Mouse (Mus musculus) urinary bladder, postnatal 10 days (tissue): ENCODE results near the gene Hnrnpab.

Experiments
- DNase-seq: peaks from one replicate; pipeline ENCODE4 v3.0.0; 2022; ENCODE audit warnings: low spot score

Hnrnpab gene

GRCm38 (mm10) chr11:51606447-51607095 lies at the start of gene Hnrnpab:
Hnrnpab (minus strand) TSS chr11:51606847.
- DNase-seq: peak; percentile 93

DNA sequence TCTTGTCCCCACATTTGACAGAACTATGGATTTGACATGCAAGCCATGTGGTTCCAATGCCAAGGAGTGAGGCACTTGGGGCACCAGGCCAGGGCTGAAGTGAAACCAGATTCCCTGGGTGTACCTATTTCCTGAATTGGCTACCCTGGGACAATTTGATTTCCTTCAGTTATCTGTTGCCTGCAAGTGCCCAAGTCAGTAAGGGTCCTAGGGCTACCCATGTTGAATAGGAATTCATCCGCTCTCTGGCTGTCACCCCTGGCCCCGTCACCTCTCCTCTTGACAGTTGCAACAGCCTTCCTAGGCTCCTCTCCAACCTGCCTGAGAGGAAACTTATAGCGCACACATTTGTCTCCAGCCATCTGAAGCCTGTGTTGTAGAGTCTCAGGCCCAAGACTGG lies 48.2 kb upstream of the Hnrnpab start:
- no peak for DNase-seq

DNA sequence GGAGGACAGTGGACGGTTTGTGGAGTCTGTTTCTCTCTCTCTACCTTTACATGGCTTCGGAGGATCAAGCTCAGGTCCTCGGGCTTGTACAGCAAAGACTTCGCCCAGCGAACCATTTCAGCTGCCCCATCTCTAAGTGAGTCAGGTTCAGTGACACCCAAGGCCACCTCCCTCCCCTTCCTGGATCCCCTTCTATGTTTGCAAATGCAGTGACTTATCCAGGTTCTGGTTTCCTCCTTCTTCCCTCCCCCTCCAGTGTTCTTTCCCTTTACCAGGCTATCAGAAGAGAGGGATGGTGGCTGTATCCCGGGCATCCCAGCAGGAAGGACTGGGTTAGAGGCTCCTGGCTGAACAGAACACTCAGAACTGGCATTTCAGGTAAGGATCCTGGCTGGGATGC lies 47.1 kb upstream of the Hnrnpab start:
- DNase-seq: no peak

DNA sequence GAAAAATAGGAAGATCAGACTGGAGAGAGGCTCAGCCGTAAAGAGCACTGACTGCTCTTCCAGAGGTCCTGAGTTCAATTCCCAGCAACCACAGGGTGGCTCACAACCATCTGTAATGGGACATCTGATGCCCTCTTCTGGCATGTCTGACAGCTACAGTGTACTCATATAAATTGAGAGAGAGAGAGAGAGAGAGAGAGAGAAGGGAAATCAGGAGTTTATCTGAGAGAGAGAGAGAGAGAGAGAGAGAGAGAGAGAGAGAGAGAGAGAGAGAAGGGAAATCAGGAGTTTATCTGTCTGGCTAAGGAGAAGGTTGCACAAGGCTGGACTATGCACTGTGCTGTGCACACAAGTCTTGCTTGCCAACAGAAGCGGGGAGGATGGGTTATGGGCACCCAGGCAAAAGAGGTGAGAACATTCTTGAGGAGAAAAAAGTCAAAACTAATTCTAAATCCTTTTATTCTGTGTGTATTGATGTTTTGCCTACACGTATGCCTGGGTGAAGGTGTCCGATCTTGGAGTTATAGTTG lies 46.3 kb upstream of the Hnrnpab start:
- DNase-seq: no peak

- DNase-seq: peak; percentile 36
Measured at GRCm38 (mm10) chr11:51650691-51651515, 44.3 kb upstream of the Hnrnpab start, which contains the start of the genes N4bp3 and D930048N14Rik. N4bp3 (minus strand) TSS chr11:51650842. D930048N14Rik (plus strand) TSS chr11:51650954.

GRCm38 (mm10) chr11:51650261-51650660 lies 43.6 kb upstream of the Hnrnpab start:
- DNase-seq: no peak

GRCm38 (mm10) chr11:51649889-51650199 lies 43.2 kb upstream of the Hnrnpab start:
- no peak for DNase-seq

DNA sequence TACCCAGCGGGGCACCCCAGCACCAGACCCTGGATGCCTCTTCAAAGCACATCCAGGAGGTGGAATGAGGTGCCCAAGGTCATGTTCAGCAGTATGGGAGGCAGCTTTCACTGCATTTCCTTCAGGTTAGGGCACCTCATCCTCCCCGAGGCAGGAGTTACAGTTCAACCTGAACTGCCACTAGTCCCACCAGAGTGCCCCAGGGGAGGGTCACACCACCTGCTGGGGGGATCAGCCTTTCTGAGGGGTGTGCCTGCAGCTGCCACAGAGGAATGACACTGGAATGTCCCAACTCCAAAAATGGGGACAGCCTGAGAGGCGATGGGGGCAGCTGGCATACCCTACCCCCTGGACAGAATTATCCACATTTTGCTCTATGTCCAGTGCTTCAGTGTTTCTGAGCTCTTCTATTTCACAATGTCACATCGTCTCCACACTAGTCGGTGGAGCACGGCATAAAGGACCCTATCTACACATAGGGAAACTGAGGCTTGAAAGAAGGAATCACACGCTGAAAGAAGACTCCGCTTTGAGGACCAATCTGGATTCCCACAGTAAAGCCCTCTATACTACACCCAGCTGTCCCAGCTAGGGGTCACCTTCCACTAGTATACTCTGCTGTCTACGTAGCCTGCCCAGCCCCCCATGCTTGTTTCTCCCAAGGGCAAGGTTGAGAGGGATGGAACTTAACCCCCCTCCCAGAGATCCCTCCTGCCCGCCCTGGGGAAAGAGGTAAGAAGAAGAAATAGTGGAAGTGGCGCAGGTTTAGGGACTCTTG lies 42.7 kb upstream of the Hnrnpab start:
- no peak for DNase-seq

- DNase-seq: no peak
Measured at GRCm38 (mm10) chr11:51648566-51648965, 41.9 kb upstream of the Hnrnpab start.

DNA sequence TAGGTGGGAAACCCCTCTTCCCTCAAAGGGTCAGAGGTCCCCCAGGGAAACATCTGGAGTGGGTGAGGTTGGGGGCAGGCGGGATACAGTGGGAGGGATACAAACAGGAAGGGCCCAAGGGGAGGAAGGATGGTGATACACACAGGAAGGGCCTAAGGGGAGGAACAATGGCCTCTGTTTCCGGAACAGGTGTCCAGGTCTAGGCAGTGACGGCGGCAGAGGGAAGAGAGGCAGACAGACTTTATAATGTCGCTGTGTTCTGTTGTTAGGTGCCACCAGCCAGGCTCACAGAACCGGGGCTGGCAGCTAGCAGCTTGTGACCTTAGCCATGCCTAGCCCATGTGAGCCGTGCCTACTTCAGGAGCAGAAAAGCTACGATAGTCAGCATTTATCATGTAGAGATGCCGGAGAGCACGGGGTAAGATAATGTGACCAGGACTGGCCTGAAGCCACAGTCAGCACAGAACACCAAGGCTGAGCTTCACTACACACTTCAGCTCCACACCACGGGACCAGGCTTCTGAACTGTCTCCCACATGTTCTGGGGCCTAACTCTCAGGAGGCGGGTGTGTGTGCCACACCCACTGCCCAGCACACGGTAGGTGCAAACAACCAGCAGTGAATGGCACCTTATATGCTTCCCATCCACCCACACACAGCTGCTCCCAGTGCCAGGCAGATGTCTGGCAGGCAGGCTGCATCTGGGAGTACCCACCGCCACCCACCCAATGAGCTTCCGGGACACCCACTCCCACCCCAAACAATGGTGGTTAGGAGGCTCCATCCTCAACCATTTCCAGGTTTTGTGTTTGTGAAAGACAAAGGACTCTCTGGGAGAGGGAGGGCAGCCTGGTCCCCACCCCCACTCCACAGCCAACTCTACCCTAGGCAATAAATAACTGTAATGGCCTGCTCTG lies 40.4 kb upstream of the Hnrnpab start:
- no peak for DNase-seq

- DNase-seq: no peak
Measured at GRCm38 (mm10) chr11:51646245-51646644, 39.6 kb upstream of the Hnrnpab start.

DNA sequence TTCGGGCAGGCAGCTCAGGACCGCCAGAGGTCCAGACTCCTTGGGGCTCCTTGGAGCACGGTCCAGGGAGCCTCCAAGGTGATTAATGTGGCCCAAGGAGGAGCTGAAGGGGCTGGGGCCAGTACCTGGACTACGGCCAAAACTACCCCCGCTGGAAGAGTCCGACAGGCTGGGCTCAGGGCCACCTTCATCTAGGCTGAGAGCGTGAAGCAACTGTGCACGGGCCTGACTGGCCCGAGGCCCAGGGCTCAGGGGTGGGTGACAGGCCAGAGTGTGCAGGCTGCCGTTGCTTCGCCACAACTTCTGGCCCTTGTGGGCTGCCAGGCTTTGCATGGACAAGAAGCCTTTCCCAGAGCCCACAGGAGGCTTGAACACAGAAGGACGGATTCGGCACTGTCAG lies 38.6 kb upstream of the Hnrnpab start:
- no peak for DNase-seq

DNA sequence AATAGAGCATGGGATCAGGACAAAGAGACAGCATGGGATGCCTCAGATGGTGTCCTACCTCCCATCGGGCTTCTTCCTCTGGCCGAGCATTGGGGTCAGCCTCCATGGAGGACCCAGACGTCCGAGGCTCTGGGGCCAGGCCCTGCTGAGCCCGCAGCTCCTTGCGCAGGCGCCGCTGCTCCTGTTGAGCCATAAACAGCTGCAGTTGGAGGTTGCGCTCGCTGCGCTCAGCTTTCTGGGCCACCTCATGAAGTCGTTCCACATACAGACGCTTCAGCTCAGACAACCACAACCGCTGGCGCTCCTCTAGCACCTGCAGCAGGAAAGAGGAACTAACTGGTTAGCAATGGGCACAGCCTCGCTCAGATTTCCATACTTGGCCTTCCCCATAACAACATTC lies 37.6 kb upstream of the Hnrnpab start:
- no peak for DNase-seq

DNA sequence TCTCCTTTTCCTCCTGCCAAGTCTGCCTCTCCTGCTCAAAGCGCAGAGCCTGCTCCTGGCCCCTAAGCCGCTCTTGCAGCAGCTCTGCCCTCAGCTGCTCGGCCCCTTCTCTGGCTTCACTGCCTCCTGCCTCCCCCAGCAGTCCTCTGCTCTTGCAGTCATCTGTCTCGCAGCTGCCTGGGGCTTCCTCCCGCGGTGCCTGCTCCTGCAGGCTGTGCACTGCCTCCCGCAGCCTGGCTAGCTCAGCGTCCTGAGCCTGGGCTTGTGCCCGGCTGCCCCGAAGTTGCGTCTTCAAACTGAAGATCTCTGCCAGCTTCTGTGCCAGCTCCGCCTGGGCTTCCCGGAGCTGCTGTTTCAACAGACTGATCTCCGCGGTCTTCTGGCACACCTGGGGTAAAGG lies 37.1 kb upstream of the Hnrnpab start:
- DNase-seq: no peak

GRCm38 (mm10) chr11:51643202-51643601 lies 36.6 kb upstream of the Hnrnpab start:
- DNase-seq: no peak

DNA sequence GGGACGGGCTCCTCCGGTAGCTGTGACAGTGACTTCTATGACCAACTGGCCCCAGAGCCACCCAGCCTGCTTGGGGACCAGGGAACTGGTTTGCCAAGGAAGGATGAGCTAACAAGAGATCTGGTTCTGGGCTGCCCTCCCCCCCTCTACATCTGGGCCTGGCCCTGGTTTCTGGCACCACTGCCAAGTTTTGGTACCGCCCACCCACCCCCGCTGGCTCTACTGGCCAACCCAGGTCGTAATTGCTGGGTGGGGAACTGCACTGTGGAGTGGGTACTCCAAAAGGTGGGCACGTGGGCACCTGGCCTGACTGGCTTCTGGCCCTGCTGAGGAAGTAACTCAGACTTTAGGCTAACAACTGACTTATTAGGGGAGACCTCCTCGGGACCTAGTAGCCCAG lies 34.1 kb upstream of the Hnrnpab start:
- no peak for DNase-seq

GRCm38 (mm10) chr11:51638497-51638896 lies 31.9 kb upstream of the Hnrnpab start:
- DNase-seq: no peak

DNA sequence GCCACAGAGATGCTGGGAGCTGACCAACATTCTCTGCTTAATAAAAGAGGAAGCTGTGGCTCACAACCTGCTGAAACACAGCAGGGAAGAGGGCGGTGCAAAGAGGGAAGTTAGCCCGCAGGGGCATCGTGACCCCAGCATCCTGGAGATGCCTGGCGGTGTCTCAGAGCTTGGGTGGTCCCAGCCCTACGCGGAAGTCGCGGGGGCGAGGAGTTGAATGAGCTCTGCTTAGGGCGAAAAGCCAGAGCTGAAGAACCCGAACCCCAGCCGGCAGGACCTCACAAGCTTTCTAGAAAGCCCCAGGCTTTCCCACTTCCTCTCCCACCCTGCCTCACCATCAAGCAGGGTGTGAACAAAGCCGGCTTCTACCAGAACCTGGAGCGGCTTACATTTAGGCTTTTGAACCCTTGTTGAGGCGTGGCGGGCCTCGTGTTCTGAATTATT lies 31.3 kb upstream of the Hnrnpab start:
- DNase-seq: no peak

GRCm38 (mm10) chr11:51636323-51636684 lies 29.7 kb upstream of the Hnrnpab start:
- DNase-seq: no peak

DNA sequence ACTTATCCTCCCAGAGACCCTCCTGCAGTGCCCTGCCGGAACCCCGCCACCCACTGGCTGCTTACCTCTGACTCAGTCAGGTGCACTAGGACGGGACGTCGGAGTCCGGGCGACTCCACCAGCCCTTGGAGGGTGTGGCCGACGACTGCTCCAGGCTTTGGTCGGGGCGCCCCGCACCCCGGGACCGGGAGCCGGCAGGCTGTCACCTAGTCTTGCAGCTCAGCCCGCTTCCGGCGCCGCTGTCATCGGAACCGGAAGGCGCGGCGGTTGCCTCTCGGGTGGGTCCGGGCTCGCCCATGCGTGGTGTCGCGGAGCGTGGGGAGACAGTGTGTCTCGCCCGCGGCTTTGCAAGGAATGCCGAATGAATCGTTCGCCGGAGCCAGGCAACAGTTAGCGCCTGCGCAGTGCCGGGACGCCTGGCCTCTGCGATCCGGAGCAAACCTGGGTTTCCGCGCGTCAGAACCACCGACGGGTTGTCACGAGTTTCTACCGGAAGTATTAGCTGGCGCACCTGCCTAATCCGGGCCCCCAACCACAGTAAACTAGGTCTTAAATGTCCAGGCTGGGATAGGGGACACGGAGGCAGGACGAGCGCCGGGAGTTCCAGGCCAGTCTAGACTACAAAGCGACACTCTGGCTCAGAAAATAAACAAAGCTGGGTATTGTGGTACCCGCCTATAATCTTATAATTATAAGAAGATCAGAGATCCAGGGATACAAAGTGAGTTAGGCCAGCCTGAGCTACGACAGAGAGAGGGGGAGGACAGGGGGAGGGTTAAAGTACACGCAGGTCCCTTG lies 29.1 kb upstream of the Hnrnpab start, which contains the start of gene Rmnd5b:
Gene Rmnd5b, minus strand, starts transcription at position 372 of the 798 bp plus-strand sequence.
- peak; percentile 71 for DNase-seq

- DNase-seq: no peak
Measured at GRCm38 (mm10) chr11:51635127-51635524, 28.5 kb upstream of the Hnrnpab start.
